Mouse (Mus musculus) Muller cell, postnatal 12 days (primary cell): ENCODE measurements at regions not wholly inside any gene's neighbourhood (a gene's known extent, or its start where the extent isn't known, plus 50 kb on each side); places are given as distances from the start of the nearest gene placed in this dataset.

Source experiments
- DNase-seq: peaks from one replicate; pipeline ENCODE4 v3.0.0-alpha.2; 2015; ENCODE audit errors: inconsistent ontology term

DNA sequence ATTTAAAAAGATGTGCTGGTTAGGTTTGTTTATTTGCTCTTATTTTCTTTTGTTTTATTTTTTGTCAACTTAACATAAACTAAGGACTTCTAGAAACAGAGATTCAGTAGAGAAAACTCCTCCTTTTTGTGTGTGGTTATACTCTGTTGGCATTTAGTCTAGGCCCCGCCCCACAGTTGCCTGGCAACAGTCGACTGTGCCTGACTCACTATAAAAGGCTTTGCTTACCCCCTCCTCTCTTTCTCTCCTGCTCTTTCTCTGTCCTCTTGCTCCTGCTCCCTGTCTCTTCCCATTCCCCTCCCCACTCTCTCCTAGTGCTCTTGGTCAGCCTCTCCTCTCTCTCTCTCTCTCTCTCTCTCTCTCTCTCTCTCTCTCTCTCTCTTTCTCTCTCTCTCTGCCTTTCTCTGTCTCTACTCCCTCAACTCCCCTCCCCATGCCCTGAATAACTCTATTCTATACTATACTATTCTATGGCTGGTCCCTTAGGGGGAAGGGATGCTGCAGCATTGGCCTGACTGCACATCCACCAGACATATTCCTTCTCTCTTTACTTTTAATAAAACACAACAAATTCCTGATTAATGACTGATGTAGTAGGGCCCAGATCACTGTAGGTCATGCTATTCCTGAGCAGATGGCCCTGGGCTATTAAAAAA is 76.6 kb upstream of the Fscb start:
- peak; percentile 2 for DNase-seq

DNA sequence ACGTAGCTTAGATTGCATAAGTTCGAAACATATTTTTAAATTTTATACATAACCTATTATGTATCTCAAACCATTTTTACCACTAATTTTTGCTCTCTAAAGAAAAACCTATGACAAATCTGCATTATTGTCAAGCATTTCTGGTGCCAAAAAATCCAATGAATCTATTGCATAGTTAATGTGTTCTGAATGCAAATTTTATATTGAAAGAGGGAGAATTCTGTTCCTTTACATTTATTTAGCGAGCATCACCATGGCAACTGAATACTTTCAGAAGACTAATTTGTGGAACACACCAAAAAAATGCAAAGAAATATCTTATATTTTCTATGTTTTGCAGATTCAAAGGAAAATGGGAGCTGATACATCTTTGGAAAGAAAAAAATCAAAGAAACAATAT is 66.6 kb upstream of the Fscb start:
- no peak for DNase-seq
